Mouse (Mus musculus) Patski (cell line): ENCODE measurements around the gene Mrpl22. TPM values are rescaled to one million over a fixed set of nuclear protein-coding genes. Genes with fewer than 3 reads are reported as not detected.
"Not testable (repeated sequence)": the region's sequence is repeated elsewhere in the genome, so short reads cannot be mapped to it uniquely, and the experiment has no call there.

Experiments used
- ATAC-seq: fragments of 100-300 bp; one replicate; pipeline ENCODE4 v1.8.0; 2021
- CTCF ChIA-PET: fragments of 350-600 bp; sonication (Branson Sonifier 250); formaldehyde crosslinking; loops from one replicate; lab custom pipeline; 2022; ENCODE audit warnings: inconsistent platforms; lab: Charles Lee
- POLR2A ChIA-PET: fragments of 350-600 bp; sonication (Branson Sonifier 250); formaldehyde crosslinking; loops from one replicate; lab custom pipeline; 2022; ENCODE audit warnings: antibody characterized with exemption, inconsistent platforms; lab: Charles Lee
- DNase-seq: peaks from one replicate; pipeline ENCODE4 v3.0.0-alpha.2; 2011; ENCODE audit warnings: low read depth, low spot score
- H3K27me3 ChIP-seq: fragments of 371-371 bp; one replicate; pipeline ENCODE4 v1.5.1; 2021
- CTCF ChIP-seq: fragments of 100-300 bp; IDR thresholded peaks from one replicate; pipeline ENCODE4 v1.5.1; 2021
- in situ Hi-C: fragments of 300-500 bp; cut with MboI; formaldehyde crosslinking; loops from 3 replicates; pipeline ENCODE4 v1.11.1; 2018; ENCODE audit warnings: low pct_unique_long_range_greater_than_20kb, mixed read lengths
- polyA plus RNA-seq: library from polyadenylated mRNA; unstranded; gene quantifications from one replicate; pipeline ENCODE4 v1.2.3, GENCODE M21; 2021

Gene Mrpl22
- polyA plus RNA-seq, 1 experiment from 2014 or later, result 56.1 TPM

DNA sequence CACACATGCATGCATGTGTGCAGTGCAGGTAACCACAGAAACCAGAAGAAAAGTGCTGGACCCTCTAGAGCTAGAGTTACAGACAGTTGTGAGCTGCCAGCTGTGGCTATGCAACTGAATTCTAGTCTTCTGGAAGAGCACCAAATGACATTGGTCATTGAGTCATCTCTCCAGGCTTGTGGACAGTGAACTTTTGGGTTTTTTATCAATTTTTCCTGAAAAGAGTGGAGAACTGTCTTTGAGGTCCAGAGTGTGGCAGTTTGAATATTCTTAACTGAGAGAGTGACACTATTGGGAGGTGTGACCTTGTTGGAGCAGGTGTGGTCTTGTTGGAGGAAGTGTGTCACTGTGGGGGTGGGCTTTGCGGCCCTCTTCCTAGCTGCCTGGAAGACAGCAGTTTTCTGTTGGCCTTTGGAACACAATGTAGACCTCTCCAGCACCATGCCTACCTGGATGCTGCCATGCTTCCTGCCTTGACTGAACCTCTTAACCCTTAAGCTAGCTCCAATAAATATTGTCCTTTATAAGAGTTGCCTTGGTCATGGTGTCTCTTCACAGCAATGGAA is 38.9 kb downstream of the Mrpl22 start:
- ATAC-seq (peak; percentile 42), DNase-seq (no peak)
- ChIA-PET POLR2A (interaction anchor here (0.5 to 1.0 kb wide), 2 partner anchors 9 to 14 kb away, joined by 3 to 5 read pairs; no protein-coding TSS in a partner anchor), CTCF (interaction anchor here (1.4 to 1.8 kb wide), 2 partner anchors 9 to 14 kb away, joined by 4 to 5 read pairs; no protein-coding TSS in a partner anchor)
- no peaks in the 10 kb centered on the region for H3K27me3 ChIP-seq
- no peak for TF ChIP-seq CTCF
- in situ Hi-C loops, result no loop called here

- ATAC-seq (no peak), DNase-seq (no peak)
- ChIA-PET POLR2A (interaction anchor here (1.0 kb wide), 1 partner anchor 10 kb away, joined by 3 read pairs; no protein-coding TSS in a partner anchor), CTCF (interaction anchor here (0.6 to 1.4 kb wide), 3 partner anchors 10 to 15 kb away, joined by 3 to 5 read pairs (median 3); no protein-coding TSS in a partner anchor)
- TF ChIP-seq CTCF, result no peak
- H3K27me3 ChIP-seq, result no peaks in the 10 kb centered on the region
- in situ Hi-C loops, result no loop called here
These were observed 39.7 kb downstream of the Mrpl22 start for GRCm38 (mm10) chr11:58211062-58211681.

- no peak for TF ChIP-seq CTCF
- ChIA-PET POLR2A (interaction anchor here (1.0 kb wide), 1 partner anchor 10 kb away, joined by 3 read pairs; no protein-coding TSS in a partner anchor), CTCF (interaction anchor here (0.6 to 1.4 kb wide), 2 partner anchors 10 to 14 kb away, joined by 3 read pairs; no protein-coding TSS in a partner anchor)
- no peaks in the 10 kb centered on the region for H3K27me3 ChIP-seq
- DNase-seq (no peak), ATAC-seq (no peak)
- in situ Hi-C loops, result no loop called here
These were observed 40.2 kb downstream of the Mrpl22 start for GRCm38 (mm10) chr11:58211682-58212067.

- ChIA-PET POLR2A (no interaction called here), CTCF (interaction anchor here (5.6 kb wide), 1 partner anchor 11 kb away, joined by 26 read pairs; no protein-coding TSS in a partner anchor)
These were observed 42.3 kb downstream of the Mrpl22 start for GRCm38 (mm10) chr11:58213673-58214342.

DNA sequence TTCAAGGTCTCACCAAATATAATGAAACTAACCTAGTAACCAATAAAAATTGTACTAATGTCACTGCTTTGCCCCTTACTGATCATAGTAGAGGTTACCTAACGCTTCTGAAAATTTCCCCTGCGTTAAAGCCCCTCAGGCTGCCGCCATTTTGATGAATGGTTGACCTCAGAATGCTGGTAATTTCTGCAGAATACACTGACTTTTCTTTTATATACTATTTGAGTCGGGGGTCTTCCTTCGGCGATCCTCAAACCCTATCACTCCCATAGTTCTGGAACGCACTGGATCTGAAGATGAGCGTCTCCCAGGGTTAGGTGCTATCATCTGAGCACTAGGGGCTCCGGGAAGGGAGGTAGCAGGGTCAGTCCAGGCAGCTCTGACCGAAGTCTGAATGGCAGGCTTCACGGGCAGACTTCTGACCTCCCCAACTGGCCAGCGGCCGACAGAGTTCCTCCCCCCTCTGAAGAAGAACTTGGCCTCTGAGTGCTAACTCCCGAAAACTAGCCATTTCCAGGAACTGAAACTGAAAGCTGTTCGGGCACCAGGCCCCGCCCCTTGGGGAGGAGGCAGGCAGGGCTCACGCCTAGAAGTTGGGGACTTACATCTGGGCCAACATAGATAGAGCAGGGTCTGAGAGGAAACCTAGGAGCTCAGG is 43.1 kb downstream of the Mrpl22 start:
- in situ Hi-C loops, result no loop called here
- ChIA-PET CTCF (interaction anchor here (5.6 kb wide), 1 partner anchor 10 kb away, joined by 26 read pairs; no protein-coding TSS in a partner anchor), POLR2A (no interaction called here)
- DNase-seq, result no peak
- peak; percentile 75 for ATAC-seq
- H3K27me3 ChIP-seq, result no peaks in the 10 kb centered on the region
- no peak for TF ChIP-seq CTCF

More at GRCm38 (mm10) chr11:58213673-58214342, 42.3 kb downstream of the Mrpl22 start:
- ATAC-seq, result no peak
- DNase-seq, result no peak
- in situ Hi-C loops, result no loop called here
- H3K27me3 ChIP-seq, result no peaks in the 10 kb centered on the region
- TF ChIP-seq CTCF, result no peak

- H3K27me3 ChIP-seq, ATAC-seq, in situ Hi-C loops, POLR2A ChIA-PET, DNase-seq: not testable (repeated sequence)
- CTCF ChIA-PET, result interaction anchor here (5.6 kb wide), 1 partner anchor 10 kb away, joined by 26 read pairs; no protein-coding TSS in a partner anchor
These were observed 43.6 kb downstream of the Mrpl22 start for GRCm38 (mm10) chr11:58215049-58215430.

GRCm38 (mm10) chr11:58215814-58216213 is 44.4 kb downstream of the Mrpl22 start:
- ChIA-PET POLR2A (no interaction called here), CTCF (interaction anchor here (5.6 kb wide), 1 partner anchor 9 kb away, joined by 26 read pairs; no protein-coding TSS in a partner anchor)
- H3K27me3 ChIP-seq, result no peaks in the 10 kb centered on the region
- DNase-seq (no peak), ATAC-seq (no peak)
- in situ Hi-C loops, result no loop called here
- no peak for TF ChIP-seq CTCF

DNA sequence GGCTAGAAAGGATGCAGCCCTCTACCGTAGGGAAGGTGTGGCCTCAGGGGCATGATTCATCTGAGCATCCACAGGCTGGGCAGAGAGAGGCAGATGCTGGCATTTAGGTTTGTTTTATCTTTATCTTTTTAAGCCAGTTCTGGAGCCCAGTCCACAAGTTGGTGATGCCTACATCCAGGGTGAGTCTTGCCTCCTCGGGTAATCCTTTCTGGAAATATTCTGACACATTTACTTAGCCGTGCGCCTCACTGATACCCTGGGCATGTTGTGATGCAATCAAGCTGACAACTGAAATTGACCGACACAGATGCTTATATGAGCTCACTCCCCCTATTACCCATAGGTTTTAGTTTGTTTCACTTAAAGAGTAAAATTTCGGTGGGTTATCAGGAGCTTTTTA is 45.4 kb downstream of the Mrpl22 start:
- ChIA-PET POLR2A (interaction anchor here (1.0 kb wide), 1 partner anchor 41 kb away, joined by 4 read pairs; no protein-coding TSS in a partner anchor), CTCF (interaction anchor here (5.6 kb wide), 1 partner anchor 8 kb away, joined by 26 read pairs; no protein-coding TSS in a partner anchor)
- TF ChIP-seq CTCF, result no peak
- ATAC-seq, result no peak
- no peaks in the 10 kb centered on the region for H3K27me3 ChIP-seq
- in situ Hi-C loops, result no loop called here
- DNase-seq, result no peak

DNA sequence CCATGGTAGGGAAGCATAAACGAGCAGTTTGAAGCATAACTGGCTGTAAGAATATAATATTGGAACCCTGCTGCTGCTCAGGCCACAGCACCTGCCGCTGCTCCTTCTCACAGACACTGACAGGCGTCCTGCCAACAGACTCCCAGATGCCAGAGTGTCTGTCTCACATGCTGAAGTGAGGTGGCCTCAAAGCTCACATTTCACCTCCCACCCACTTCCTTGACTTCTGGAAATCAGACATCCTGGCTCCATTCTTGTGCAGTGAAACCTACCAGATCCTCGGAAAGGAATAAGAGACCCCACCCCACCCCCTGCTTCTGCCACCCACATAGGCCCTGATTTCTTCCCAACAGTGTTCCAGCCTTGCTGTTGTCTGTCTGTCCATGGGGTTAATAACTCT is 52.3 kb downstream of the Mrpl22 start:
- no peaks in the 10 kb centered on the region for H3K27me3 ChIP-seq
- in situ Hi-C loops, result loop anchor here (5.0 kb wide), 1 partner anchor 36 kb away; no protein-coding TSS in a partner anchor
- CTCF ChIA-PET, result interaction anchor here (1.4 to 3.1 kb wide), 2 partner anchors 9 to 45 kb away, joined by 3 to 26 read pairs; no protein-coding TSS in a partner anchor
- POLR2A ChIA-PET, result interaction anchor here (0.6 kb wide), 1 partner anchor 14 kb away, joined by 5 read pairs; no protein-coding TSS in a partner anchor
- no peak for DNase-seq
- no peak for TF ChIP-seq CTCF
- ATAC-seq, result no peak

DNA sequence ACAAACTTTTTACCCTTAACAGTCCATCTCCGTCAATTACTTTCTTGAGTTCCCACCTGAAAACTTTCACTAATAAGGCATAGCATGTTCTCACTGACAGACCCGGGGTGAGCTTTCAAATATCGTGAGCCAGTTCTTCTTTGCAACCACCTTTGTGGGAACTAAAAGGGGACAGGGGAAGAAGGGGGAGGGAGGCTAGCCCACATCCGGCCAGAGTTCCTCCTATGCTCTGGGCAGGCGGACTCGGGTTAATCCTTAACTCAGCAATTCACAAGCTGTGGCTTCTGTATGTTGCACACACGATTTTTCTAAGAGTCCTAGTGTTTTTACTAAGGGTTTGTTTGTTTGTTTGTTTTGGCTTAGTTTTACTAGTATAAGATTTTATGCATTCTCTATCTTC is 52.9 kb downstream of the Mrpl22 start:
- in situ Hi-C loops, result loop anchor here (5.0 kb wide), 1 partner anchor 37 kb away; no protein-coding TSS in a partner anchor
- TF ChIP-seq CTCF, result no peak
- no peak for ATAC-seq
- ChIA-PET CTCF (interaction anchor here (1.3 to 3.1 kb wide), 5 partner anchors 10 to 46 kb away, joined by 5 to 26 read pairs (median 7); no protein-coding TSS in a partner anchor), POLR2A (interaction anchor here (0.6 kb wide), 1 partner anchor 14 kb away, joined by 5 read pairs; no protein-coding TSS in a partner anchor)
- no peak for DNase-seq
- no peaks in the 10 kb centered on the region for H3K27me3 ChIP-seq

GRCm38 (mm10) chr11:58224872-58225271 is 53.4 kb downstream of the Mrpl22 start:
- not testable (repeated sequence) for DNase-seq, H3K27me3 ChIP-seq, ATAC-seq
- CTCF ChIA-PET, result interaction anchor here (0.8 to 3.1 kb wide), 10 partner anchors 10 to 377 kb away, joined by 3 to 26 read pairs (median 5); partner anchors contain the start of genes Sh3bp5l and Zfp672
- POLR2A ChIA-PET, result interaction anchor here (0.7 kb wide), 1 partner anchor 46 kb away, joined by 6 read pairs; no protein-coding TSS in a partner anchor
- in situ Hi-C loops, result loop anchor here (5.0 kb wide), 1 partner anchor 38 kb away; no protein-coding TSS in a partner anchor
